Mouse (Mus musculus): ENCODE measurements at regions not wholly inside any gene's neighbourhood (a gene's known extent, or its start where the extent isn't known, plus 50 kb on each side); places are given as distances from the start of the nearest gene placed in this dataset.

DNA sequence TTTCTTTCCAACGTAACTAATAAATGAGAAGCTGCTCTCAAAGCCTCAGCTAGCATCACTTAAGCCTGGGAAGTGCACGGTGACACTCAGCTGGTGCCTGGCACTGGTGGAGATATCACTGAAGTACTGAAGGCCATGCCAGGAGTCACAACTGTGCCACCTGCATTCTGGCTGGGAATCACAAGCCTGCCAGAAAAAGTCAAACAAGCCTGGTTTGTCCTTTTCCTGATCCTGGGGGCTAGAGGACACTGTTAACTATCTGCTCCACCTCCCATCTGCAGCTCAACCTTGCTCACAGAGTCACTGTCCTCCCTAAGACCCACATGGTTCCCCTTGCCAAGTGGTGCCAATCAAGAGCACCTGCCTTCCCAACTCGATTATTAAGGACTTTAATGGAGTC is 135.2 kb upstream of the Car8 start:
- no peak for DNase-seq

DNA sequence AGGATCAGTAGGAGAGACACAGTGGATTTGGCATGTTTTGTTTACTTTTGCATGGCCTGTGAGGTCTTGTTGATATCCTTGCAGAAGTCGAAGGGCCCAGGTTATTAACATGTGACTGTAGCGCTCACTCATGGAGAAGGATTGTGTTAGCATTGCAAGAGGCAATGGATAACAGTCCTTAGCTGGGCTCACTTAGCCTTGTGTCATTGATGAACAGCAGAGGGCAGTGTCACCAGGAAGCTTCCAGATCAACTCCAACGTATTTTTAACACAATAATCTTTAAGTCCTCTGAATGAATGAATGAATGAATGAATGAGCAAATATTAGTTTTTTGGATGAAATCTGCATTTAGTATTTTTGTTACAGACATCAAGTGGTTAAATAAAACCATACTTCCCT is 133.2 kb upstream of the Car8 start:
- DNase-seq: peak; percentile 11

DNA sequence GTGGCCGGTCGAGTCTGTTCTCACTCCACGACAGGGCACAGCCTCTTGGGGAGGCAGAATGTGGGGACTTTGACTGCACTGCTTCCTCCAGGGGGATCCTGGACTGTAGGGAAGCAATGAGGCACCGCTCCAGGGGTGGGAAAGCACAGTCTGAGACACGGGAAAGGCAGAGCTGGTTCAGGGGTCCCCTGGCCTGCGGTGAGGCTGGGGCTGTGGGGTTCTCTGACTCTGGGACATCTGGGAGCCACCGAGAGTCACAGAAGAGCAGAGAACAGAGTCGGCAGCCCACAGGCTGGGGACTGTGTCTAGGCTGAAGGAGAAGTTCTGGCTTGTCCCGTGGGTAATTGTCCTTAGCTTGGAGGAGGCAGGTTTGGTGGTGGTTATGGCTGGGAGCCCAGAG is 131.9 kb upstream of the Car8 start:
- no peak for DNase-seq

DNA sequence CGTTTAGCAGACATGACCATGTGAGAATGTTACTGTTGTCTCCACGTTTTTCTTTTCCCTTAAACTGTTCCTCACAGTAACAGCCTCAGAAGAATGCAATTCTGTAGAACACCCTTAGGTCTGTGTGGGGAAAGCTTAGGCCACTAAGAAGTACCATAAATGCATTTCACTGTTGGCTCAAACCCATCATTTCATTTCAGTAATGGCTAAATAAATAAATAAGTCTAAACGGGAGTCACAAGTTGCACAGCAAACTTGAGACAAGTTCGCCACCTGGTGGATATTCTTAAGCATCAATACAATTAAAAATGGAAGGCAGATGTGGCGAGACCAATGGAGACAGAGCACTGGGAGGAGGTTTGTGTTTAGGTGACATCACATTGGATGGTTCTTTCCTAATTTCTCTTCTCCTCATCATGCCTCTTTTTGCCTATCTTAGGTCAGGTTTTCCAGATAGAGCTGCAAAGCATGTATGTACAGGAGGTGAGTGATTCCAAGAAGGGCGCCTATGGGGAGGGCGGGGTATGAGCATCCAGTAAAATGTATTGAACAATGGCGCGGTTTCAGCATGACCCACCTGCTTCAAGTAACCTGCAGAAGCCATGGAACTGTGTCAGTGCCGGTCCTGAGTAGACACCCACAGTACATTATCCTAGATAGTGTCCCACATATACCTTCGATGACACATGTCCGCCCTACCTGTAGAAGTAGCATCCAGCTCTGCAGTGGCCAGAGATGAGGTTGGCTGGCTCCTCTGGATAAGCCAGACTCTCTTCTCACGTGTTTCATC is 128.8 kb upstream of the Car8 start:
- DNase-seq: peak; percentile 48

DNA sequence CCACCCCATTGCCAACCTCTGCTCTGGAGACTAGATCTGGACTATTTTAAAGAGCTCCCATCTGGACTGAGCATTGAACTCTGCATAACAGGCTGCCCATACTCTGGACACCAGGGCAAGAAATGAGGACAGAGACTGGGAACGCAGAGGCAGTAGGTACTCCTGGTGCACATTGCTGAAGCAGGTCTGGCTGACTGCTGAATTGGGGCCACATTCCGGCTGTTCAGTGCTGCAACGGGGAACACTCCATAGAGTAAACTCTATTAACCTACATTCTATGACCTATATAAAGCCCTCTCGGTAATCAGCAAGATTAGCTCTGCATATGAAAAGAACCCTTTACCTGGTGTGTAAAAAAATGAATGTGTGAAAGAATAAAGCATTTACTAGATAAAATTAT is 128.1 kb upstream of the Car8 start:
- DNase-seq: no peak

DNA sequence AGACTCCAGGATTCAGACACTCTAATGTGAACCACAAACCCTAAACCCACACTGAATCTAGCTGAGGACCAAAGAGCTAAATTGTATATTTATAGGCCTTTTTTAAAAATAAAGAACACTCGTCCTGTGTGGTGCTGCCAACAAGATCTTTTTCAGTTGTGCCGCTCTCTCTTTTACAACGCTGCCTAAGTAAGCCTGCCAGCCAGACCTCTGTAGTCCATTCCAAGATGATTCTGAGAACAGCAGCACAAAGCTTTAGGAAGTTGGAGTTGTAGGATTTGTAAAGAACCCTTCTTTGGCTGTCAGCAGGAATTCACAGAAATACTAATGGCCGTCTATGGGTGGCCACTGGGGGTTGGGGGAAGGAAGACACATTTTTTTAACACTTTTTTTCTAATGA is 123.6 kb upstream of the Car8 start:
- no peak for DNase-seq

DNA sequence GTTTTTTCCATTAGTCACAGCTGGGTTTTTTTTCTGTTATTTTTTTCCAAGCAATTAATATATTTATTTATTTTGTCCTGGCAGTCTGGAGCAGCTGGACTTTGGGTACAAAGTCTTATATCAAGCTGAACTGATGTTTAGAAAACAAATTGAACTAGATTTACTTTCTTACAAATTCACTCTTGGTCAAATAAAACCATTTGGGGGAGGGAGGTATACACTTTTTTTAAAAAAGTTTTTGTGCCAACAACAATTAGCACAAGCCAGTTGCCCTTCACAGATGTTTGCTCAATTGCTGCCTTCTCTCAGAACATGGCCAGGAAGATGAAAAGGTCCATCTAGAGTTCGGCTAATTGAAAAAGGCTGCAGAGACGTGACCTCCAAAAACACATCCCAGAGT is 123.1 kb upstream of the Car8 start:
- no peak for DNase-seq

DNA sequence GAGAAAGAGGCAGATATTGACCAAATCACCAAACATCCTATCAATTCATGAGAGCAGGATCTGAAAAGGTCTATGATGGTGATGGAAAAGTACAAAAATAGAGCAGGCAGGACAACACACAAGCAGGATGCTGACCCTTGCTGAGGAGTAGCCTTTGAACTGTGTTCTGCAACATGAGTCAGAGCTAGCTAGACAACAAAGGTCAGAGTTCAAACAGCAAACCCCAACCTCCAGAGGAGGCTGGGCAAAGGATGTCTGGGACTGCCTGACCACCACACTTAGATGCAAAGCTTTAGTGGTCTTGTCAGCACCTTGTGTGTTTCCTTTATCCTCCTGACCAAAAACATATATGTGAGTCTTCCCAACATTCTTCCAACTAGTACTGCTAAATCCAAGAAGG is 122.5 kb upstream of the Car8 start:
- no peak for DNase-seq

DNA sequence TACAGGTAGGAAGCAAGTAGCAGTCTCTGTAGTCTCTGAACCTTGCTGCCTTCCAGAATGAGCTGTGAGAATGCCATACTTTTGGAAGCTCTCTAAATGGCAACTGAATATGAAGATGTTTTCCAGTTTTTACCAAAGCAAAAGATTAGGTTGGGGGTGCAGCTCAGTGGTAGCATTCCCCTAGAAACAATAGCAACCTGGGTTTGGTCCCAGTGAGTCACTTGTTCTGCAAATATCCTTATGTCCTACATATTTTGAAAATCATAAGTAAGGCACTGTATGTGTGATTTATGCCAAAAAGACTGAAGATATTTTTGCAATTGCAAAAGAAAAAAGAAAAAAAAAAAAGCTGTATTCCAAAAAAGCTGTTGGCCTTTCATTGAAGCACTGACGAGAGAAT is 118.6 kb upstream of the Car8 start:
- DNase-seq: no peak

DNA sequence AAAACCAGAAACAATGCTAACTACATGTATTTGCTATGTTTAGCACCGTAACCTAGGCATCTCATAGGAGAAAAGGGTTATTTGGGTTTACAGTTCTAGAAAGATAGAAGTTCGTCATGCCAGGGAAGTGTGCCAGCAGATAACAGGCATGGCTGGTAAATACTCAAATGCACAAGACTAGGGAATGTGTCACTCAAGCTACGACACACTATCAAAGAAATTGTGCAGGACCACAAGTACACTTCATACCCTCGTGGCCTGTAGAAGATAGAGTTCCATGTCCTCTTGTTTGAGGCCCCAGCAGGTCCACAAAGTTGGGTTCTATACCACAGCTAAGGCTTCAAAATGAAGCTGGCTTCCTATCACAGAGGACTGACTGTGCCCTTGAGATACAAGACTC is 103.1 kb upstream of the Car8 start:
- DNase-seq: no peak

DNA sequence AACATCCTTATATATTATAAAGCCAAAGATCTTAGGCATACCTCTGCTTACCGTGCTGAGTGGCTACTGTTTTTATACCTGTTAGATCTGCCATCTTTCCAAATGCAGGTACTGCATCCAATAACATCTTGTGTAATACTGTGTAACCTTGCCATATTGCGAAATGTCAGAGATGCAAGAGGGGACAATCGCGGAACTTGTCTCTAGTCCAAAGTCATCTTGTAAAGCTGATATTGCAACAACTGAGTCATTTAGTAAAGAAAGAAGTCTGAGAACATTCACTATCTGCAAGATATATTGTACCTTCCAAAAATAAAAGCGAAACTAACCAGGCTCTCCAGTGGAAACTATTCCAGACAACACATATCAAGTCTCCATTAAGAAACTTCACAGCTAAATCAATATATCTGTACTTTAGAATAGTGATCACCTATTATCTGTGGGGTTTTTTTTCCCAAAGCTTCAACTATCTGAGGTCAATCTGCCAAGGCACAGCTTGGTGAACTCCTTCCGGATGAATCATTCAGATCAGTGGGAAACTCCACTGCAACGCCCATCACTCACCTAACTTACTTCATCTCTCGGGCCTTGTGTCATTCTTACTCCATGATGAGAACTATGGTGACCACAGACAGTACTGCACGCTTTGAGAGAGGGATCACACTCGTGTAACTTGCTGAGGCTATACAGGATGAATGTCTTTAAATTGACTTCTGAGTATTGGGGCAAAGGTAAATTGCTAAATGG is 70.6 kb upstream of the Car8 start:
- no peak for DNase-seq

DNA sequence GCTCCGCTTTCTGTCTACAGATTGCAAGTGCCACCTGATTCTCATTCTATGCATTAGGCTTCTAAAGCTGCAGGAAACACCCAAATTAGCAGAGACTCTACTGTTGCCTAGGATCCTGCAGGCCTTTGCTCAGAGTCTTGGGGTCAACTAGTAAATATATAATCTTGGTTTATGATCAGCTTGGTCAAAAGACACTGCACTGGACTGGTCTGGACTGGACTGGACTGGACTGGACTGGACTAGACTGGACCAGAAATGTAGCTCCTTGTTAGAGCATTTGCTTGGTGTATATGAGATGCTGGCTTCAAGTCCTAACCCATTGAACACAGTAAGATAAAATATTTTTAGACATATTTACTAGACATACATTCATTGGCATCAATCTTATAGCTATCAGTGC is 53.7 kb upstream of the Car8 start:
- DNase-seq: no peak

DNA sequence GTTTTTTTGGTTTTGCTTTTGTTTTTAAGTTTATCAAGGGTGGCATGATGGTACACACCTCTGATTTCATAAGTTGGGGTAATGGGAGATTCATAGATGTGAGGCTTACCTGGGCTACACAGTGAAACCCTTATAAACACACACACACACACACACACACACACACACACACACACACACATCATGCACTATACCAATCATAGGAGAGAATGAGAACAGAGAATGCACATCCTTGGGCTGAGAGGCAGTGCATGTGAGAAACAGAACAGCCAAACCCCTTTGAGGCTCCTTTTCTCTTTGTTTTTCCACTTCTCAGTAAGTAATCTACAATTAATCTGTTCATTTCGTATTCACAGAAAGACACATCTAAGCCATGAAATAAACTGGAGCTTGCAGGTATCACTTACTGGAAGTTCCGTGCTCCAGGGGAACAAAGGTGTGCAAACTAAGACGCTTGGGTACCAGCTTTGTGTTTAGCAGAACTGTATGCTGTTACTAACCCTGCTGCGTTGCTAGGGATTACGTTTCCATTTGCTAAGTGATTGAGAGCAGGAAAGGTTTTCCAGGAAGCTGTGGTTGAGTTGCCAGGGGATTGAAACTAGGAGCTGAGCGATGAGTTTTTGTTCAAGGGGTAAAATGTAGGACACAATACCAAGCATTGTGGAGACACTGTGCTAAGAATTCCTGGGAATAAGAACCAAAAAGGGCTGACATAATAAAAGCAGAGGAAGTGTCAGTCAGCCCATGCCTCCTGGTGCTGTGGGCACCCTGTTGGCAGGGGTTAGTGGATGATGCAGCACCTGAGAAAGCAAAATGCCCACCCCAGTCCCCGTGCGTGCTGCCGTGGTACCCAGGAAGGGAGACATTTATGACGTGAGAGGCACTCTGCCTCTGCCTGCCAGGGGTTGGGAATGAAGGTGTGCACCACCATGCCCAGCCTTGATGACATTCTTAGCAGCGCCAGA is 53.0 kb upstream of the Car8 start:
- DNase-seq: no peak

DNA sequence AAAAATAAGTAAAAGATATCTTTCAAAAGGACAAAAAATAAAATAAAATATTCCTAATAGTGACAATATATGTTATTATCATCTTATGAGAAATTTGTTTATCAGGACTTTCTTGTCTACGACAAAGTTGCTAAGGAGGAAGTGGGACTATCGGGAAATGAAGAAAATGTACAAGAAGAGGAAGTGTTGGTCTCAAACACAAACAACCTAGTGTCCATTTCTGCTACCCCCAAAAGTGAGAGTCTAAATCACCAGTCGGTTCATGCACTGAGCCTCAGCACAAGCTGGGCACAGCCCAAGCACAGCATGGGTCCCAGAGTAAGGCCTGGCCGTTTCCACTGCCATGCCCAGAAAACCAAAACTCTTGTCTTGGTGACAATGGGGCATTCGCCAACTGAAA is 51.1 kb upstream of the Car8 start:
- DNase-seq: no peak

Data from thymus, postnatal 14 days (tissue).